Mouse (Mus musculus) G1E (cell line): ENCODE data around the gene Nlrp3.

Source experiments
- CTCF ChIP-seq: IDR thresholded peaks from 2 replicates; pipeline ENCODE4 v1.5.1; 2012; ENCODE audit warnings: low read depth, low read length, inconsistent platforms, mixed read lengths
- GATA1 ChIP-seq: IDR thresholded peaks from 2 replicates; pipeline ENCODE4 v1.6.1; 2012; ENCODE audit warnings: borderline replicate concordance, low read length, inconsistent platforms, mixed read lengths
- POLR2AphosphoS5 ChIP-seq: IDR thresholded peaks from 2 replicates; pipeline ENCODE4 v1.6.1; 2012; ENCODE audit warnings: low read depth, low read length, inconsistent platforms; ENCODE audit not compliant: insufficient replicate concordance
- TAL1 ChIP-seq: conservative IDR thresholded peaks from 2 replicates; pipeline ENCODE4 v1.6.1; 2012; ENCODE audit warnings: low read depth, low read length, inconsistent platforms, mixed read lengths

GRCm38 (mm10) chr11:59569306-59569705 lies 27.9 kb downstream of the Nlrp3 start:
- TF ChIP-seq GATA1 (no peak), CTCF (no peak), POLR2AphosphoS5 (no peak), TAL1 (no peak)
